Mouse (Mus musculus): ENCODE data around the gene Zbtb25.

Gene Zbtb25

DNA sequence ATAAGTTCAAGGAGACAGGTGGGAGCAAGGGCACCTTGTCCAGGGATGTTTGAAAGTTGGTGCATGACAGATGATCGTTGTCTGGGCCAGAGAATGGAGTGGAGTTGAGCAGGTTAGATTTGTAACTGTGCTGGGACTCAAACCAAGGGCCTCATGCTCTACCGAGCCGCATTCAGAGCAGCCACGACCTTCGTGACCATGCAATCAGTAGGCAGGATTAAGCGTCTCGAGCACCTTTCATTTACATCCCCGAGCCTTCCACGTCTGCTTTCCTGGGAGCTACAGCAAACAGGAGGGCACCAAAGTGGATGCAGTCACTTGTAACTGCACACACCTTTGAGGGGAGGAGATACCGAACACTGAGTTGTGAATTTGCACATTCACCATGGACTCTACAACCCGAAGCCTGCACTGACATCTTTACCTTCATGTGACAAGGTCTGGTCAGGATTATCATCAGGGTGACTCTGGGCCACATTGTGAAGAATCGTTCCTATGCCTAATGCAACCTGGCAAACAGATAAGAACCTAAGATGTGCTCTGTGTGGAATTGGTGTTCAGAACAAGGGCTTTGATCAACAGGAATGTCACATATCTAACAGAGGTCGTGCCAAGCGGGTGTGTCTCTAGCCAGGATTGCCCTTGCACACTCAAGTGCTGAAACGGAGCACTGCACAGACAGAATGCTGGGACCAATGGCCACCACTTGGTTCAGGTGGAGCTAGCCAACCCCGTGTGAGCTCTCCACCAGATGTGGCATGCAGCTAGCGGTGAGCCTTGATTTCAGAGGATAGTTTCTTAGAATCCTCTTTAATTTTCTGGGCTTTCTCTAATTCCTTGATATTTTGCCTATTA, 33.1 kb downstream of the Zbtb25 start:
- no peak for DNase-seq (ENCODE audit: low spot score)

DNA sequence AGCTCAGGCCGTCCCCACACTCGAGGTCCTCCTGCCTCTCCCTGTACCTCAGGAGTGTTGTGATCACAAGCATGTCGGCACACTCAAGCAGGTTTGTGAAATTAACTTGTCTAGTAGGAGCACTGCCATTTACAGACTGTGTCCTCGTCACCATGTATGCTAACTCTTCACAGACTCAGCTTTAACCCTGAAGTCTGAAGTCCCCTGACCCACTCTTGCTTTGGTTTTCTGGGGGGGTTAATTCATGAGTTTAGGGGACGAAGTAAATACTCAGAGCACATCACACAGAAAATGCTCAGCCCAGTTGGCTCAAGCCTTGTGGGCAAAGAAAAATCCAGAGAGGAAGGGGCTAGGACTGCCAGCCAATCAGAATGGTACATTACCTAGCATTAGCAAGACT, 33.8 kb downstream of the Zbtb25 start:
- no peak for DNase-seq (ENCODE audit: low spot score)

DNA sequence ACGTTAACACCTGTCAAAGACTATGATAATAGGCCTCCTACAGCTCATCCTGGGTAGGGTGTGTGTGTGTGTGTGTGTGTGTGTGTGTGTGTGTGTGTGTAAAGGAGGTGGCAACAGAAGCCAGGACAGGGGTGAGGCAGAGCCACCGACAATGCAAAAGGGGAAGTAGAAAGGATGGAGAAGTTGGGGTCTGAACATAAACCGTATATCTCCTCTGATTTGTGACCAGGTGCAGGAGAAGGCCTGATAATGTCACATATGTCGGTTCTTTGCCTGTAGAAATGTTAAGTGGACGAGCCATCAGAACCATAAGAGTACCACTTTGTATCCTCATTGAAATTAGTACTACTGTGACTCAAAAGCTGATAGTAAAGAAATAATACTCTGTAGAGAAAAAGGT, 35.7 kb downstream of the Zbtb25 start:
- DNase-seq (ENCODE audit: low spot score): no peak

DNA sequence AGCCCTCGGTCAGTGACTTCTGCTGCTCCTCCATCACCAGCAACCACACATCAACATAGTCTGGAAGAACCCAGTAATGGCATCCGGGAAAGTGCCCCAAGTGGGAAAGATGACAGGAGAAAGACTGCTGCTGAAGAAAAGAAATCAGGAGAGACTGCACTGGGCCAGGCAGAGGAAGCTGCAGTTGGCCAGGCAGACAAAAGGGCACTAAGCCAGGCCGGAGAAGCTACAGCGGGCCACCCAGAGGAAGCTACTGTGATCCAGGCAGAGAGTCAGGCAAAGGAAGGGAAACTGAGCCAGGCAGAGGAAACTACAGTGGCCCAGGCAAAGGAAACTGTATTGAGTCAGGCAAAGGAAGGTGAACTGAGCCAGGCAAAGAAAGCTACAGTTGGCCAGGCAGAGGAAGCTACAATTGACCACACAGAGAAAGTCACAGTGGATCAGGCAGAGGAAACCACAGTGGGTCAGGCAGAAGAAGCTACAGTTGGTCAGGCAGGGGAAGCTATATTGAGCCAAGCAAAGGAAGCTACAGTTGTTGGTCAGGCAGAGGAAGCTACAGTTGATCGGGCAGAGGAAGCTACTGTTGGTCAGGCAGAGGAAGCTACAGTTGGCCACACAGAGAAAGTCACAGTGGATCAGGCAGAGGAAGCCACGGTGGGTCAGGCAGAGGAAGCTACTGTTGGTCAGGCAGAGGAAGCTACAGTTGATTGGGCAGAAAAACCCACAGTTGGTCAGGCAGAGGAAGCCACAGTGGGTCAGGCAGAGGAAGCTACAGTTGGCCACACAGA, 40.6 kb downstream of the Zbtb25 start:
- DNase-seq (ENCODE audit: low spot score): no peak

DNA sequence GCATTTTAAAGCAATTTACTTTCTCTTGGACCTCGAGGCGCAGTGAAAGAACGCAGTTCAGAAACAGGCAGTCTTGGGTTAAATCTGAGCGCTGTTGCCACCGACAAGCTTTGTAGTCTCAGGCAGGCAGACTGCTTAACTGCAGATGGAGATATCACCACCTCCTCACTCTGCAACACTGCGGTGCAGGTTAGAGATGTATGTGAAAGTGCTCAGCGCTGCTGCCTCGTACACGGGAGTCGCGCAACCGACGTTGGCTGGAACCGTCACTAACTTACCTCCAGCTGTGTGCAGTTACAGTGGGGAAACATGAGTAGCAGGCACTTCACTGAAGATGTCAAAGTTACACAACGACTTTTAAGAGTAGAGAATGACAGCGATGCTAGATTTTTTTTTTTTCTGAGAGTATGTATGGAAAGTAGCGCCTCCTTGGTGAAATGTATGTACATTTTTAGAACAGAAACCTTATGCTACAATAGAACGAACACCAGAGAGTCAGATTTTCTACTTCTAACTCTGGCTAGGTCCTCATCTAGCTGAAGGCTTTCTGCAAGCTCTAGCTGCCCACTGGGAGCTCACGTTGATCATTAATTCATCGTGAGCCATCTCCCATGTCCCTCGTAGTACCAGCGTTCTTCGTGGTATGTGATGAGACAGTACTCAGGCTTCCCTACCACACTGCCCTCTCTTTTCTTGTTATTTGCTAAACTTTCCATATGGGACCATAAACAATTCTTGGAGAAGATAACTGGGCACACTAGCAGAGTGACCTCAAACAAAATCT, 42.8 kb downstream of the Zbtb25 start:
- peak; percentile 61 for DNase-seq (ENCODE audit: low spot score)

DNA sequence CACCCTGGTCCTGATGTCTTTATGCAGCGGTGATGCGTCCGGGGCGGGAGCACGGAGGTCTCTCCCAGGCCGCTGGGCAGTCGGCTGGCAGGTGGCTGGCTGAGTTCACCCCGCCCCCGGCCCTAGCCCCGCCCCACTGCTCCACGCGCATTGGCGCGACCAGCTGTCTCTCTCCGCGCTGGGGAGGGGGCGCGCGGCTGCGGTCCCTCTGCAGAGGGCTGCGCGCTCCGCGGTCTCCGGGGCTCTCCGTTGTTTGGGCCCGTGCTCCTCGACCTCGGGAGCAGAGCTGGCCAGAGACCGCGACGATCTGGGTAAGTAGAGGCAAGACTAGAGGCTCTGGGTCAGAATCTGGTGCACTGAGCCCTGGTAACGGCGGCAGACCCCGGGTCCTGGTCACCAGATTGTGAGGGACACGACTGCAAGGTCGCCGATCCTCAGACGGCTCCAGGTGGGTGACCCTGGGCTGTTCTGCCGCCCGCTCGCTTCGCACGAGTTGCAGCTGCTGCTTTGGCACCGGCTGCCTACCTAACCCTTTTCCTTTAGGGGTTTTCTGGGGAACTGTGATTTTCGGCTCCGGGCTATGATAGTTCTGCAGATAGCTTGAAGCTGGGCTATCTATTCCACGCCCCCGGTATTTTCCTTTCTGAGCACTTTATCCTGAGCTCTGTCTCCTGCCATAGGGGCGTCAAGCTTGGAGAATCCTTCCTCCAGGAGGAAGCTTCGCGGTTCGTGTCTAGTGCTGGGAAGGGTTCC, 44.5 kb downstream of the Zbtb25 start, which contains the start of gene Akap5:
TSS of gene Akap5 (plus strand) at position 213 of the 753 bp plus-strand sequence.
- DNase-seq (ENCODE audit: low spot score): no peak

DNA sequence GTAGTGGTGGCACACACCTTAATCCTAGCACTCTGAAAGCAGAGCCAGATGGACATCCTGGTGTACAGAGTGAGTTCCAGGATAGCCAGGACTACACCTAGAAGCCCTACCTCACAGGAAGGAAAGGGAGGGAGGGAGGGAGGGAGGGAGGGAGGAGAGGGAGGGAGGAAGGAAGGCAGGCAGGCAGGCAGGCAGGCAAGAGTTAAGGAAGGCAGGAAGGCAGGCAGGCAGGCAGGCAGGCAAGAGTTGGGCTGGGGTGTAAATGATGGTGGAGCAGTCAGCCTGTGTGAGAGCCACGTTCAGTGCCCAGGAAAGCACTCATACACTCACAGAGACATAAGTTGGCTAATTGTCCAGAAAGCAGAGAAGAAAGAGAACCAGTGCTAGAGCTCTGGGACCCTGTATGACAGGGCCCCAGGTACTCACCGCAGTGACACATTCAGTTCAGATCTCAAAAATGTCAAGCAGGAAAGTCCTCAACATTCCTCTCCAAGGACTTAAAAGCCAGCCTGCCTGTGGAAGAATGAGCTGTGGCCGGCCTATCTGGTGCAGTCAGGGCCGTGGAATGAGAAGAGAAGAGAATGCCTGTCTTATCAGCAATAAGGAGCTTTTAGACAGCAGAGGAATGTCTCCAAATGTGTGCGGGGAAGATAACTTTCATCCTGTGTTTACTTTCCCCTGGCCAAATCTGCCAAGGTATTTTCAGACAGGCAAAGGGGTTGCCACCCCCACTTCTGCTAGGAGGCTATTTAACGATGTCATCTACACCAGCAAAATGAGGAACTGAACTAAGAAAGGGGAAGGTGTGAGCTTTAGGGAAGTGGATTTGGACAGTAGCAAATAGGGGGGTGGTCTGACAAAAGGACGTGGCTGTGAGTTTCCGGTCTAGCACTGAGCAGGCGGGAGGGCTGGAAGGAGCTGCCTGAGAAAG, 50.9 kb downstream of the Zbtb25 start:
- DNase-seq (ENCODE audit: low spot score): no peak

DNA sequence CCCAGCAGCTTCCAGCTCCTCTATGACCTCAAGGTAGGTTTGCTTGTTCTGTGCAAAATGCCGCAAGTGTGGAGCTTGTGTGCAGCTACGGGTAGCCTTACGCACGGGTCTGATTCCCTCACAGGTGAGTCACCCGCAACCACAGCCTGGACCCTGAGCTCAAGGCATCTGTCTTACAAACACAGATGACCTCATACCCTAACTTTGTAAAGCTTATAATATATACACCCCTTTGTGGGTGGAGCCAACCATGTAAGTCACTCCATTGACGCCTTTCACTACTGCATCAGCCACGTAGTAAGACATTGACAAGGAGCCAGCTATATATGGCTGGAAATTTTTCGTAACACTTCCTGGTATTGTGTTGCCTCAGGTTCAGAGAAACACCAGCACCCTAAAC, 57.5 kb downstream of the Zbtb25 start:
- no peak for DNase-seq (ENCODE audit: low spot score)

DNA sequence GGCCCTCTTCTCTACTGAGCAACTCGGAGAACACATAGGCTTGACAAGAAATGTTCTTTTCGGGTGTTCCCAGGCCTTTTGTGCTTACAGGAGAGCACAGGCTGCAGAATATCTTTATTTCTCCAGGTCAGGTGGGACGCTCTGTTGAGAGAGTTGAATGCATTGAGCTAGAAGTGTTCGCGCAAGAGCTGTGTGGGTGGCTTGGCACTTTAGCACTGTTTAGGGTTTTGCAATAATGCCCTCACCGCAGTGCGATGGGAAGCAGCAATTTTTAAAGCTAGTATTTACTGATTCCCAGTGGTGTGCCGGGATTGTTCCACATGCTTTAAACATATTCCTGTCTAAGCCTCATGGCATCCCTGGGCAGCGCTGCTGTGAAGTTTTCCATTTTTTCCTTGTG, 58.2 kb downstream of the Zbtb25 start:
- DNase-seq (ENCODE audit: low spot score): no peak

DNA sequence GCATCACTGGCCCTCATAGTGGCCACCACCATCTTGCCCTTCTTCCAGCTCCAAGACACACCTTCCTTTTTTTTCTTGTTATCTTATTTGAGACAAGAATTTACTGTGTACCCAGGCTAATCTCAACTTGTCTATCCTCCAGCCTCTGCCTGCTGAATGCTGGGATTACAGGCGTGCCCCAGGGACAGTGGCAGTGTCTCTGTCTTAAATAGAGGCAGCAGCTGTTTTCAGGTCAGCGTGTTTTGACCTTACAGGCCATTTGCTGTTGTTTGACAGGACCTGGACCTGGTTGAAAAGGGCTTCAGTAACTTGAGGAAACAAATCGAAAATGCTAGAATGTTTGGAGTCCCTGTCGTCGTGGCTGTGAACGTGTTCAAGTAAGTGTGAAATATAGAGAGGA, 58.8 kb downstream of the Zbtb25 start:
- no peak for DNase-seq (ENCODE audit: low spot score)

DNA sequence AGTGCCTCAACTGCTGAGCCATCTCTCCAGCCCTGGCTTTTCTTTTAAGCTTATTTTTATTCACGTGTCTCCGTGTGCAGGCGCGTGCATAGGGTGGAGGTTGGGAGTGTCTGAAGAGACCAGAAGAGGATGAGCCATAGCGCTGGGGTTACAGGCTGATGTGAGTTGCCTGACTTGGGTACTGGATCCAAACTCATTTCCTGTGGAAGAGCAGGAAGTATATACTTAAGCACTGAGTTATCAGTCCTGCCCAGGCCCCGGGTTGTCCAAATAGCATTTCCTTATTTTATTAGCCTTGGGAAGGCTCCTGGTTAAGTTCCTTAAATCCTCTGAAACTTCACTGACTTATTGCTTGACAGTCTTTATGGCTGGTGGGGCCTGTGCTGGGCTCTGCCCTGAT, 59.4 kb downstream of the Zbtb25 start:
- no peak for DNase-seq (ENCODE audit: low spot score)

DNA sequence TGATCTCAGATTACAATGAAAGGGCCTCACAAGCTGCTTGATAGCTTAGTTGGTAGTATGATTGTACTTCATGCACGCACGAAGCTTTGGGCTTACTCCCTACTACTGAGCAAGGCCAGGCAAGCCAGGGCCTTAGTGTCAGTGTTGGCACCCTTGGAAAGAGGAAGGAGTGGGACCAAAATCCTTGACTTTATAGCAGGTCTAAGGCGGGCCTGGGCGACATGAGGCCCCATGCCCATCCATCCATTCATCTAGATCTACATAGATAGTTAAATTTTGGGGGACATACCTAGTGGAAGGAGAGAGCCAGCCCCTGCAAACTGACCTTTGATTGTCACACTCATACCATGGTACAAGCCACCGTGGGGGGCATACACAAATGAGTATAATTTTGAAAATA, 61.0 kb downstream of the Zbtb25 start:
- DNase-seq (ENCODE audit: low spot score): no peak

DNA sequence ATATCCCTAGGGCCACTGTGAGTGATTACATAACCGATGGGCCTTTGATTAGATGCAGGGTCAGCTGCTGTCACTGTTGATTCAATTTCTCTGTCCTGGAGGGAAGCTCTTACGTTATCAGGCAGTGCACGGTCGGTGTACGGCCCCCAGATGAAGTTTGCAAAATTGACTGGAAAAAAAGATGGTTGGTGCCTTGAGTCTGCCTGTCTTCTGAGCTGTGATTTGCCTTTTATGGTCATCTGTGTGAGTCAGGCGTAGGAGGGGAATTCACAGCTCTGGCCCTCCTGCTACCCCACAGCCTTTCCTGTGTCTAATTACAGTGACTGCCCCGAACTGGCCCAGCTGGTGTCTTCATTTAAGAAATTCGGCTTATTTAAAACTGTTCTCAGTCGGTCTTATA, 61.4 kb downstream of the Zbtb25 start:
- no peak for DNase-seq (ENCODE audit: low spot score)

DNA sequence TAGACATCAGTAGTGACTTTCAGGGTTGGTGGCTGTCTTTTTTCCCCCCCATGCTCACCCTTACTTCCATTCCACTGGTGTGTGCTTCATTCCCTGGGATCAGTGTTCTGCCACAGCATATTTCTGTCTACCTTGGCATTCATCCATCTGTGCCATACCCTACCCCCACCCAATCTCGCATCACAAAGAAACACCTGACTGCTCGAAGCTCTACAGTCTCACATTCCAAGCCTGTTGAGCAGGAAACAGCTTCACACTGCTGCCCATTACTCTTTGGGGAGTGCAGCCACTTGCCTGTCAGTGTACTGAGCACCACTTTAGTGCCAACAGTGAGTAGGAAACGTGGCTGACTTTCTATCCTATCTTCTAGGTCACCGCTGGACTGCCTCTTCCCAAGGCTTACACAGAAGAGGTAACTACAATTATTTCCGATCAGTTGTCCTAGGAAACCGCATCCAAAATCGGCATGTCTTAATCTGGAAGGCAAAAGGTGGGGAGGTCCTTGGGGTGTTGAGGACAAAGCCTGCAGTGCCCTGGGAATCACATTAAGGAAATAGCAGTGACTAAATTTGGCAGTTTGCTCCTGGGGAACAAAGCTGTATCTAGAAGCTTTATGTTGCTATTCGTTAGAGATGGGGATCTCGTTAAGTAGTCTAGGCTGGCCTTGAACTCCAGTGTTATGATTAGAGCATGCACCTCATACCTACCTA, 62.4 kb downstream of the Zbtb25 start:
- DNase-seq (ENCODE audit: low spot score): no peak

DNA sequence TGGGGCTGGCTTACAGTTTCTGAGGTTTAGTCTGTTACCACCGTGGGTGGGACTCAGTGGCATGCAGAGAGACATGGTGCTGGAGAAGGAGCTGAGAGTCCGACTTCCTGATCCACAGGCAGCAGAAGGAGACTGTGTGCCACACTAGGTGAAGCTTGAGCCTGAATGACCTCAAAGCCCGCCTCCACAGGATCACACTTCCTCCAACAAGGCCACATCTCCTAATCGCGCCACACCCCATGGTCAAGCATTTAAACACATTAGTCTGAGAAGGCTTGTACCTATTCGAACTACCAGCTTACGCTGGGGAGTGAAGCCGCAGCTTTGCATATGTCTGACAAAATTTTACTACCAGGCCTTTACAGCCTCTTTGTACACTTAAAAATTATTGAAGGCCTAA, 64.3 kb downstream of the Zbtb25 start:
- no peak for DNase-seq (ENCODE audit: low spot score)

DNA sequence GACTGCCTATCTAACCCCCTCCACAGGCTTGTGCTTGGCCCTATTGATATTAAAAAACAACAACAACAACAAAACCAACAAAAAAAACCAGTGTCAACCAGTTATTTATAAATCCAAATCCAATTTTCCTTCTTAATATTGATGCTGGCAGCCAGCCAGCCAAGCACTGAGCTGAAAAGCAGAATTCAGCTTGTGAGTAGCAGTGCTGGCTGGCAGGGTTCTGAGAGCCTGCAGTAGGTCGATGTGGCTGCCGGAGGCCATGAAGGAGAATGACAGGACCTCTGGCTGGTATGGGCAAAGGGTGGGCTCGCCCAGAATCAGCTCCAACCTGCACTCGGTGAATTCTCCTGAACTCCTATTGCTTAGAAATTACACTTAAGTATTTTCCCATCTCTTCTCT, 65.2 kb downstream of the Zbtb25 start:
- no peak for DNase-seq (ENCODE audit: low spot score)

DNA sequence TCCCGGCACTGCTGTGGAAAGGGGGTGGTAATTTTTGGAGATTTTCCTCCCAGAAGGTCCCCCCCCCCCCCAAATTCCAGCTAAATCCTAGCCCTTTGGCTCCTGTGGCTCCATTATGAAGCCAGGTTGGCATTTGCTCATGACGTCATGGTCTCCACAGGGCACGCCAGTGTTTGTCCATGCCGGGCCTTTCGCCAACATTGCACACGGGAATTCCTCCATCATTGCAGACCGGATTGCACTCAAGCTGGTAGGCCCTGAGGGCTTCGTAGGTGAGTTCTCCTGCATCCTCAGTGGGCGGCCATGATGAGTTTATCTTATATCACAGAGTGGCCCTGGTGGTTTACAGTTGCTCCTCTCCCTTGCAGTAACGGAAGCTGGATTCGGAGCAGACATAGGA, 65.9 kb downstream of the Zbtb25 start:
- DNase-seq (ENCODE audit: low spot score): no peak

DNA sequence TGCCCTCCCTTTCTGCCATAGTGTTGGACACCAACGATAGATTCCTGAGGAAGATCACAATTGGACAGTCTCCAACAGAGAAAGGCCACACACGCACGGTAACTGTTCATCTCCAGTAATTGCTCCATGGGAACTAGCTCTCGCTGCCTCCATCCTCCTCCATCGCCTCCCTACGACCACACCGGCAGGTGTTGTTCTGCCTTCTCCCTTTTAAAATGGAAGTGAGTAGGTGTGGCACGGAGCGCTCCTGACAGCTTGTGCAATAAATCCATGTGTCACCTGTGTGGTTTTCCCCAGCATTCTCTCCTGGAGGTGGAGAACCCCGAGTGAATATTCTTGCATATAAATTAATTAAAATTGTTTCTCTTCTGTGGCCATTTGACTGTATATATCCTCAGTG, 69.0 kb downstream of the Zbtb25 start:
- DNase-seq (ENCODE audit: low spot score): no peak

DNA sequence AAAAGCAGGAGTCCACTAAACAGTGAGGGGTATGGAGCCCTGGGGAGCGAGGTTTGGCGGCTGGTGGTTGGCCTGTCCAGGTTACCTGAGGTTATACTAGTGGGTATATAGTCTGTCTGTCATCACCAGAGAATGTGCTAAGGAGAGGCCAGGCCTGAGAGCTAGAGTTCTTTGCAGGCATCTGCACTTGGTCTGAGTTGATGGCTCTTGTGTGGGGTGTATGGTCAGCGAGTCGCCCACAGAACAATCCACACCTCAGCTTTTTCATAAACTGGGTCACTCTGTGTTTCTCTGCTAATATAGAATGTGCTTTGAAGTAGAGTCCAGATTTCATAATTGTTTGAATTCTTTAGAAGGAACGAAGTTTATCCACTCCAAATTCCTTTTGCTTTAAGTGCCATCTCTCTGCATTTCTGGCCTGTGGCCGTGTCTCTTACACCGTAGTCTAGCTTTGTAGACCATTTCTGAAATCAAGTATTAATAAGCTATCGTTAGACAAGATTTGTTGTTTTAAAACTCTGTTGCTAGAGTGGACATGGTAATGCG, 70.0 kb downstream of the Zbtb25 start:
- no peak for DNase-seq (ENCODE audit: low spot score)

DNA sequence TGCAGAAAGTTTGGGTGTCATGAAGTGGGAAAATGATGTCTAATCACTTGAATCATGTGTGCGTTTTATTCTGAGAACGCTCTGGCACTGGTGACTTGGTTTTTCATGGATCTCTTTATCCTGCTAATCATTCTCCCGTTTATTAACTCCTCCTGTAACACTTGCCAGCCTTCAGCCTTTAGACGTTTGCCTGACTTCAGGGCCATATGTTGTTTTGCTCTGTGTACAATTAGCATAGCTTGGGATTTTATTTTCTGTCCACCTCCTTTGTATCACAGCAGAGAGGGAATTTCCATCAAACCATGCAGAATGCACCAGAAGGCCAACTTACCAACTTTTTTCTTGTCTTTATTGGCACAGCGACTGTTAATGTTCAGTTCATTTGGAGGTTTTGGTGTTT, 71.6 kb downstream of the Zbtb25 start:
- DNase-seq (ENCODE audit: low spot score): no peak

Data from left cerebral cortex, adult 11 months (tissue).